Mouse (Mus musculus): ENCODE measurements around the gene Bsg. TPM values are rescaled to one million over a fixed set of nuclear protein-coding genes. Genes with fewer than 3 reads are reported as not detected.
A peak's percentile ranks its signal among the peaks of the same experiment; 100 is the strongest.

Bsg gene
- polyA plus RNA-seq, 1 experiment from 2014 or later: 937 TPM

DNA sequence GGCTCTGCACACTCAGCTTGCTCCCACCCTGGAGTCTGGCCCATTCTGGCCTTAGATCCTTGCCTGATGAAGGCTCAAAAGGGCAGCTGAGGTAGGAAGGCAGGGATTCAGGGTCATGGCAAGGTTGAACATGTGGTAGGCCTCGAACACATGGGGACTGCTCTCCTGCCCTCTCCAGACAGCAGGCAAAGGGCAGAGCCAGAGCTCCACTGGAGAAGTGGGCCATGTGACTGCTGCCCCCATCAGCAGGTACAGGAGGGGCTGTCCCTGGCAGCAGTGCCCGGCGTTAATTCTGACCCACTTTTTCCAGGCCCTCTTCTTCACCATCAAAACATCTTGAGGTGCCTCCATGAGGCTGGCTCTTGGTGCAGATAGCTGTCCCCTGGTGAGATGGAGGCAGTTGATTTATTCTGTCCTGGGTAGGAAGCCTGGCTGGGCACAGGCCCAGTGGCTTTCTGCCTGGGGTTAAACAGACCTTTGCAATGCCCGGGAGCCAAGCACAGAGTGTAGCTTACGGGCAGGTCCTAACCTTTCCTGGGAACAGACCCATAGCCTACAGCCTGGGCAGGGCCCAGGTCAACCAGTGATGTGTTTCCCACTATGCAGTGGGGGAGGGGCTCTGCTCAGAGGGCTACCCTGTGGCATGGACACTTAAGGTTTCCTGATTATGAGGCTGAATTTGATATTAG, 2.3 kb downstream of the Bsg start:
- peaks cover 34% of the 10 kb centered on the region for H3K36me3 ChIP-seq (ENCODE audit: control insufficient read depth, insufficient read depth)
- no peak for TF ChIP-seq CTCF (IDR thresholded peaks at IDR 0.05; ENCODE audit: low read depth)
- H3K27ac ChIP-seq (ENCODE audit: low read depth, low read length): peak overlapping the region; percentile 50
- H3K4me3 ChIP-seq (ENCODE audit: low read depth, low read length): no peak overlapping the region
- peaks cover 7% of the 10 kb centered on the region for H3K4me1 ChIP-seq (replicated peaks; ENCODE audit: control insufficient read depth, insufficient read depth, low read length)
- H3K9me3 ChIP-seq (ENCODE audit: control insufficient read depth): no peaks in the 10 kb centered on the region
- peak overlapping the region; percentile 79 for H3K4me2 ChIP-seq (replicated peaks; ENCODE audit: low read depth)
- H3K27me3 ChIP-seq (replicated peaks; ENCODE audit: control insufficient read depth, insufficient read depth, low read length): no peaks in the 10 kb centered on the region
- H3K9ac ChIP-seq (ENCODE audit: low read depth, low read length): 0 out of 2 replicates have a peak overlapping the region, but pooled peaks have one; percentile 26
- 71% methylated on average over 5 of the region's 5 CpGs for WGBS
- ATAC-seq: no peak

DNA sequence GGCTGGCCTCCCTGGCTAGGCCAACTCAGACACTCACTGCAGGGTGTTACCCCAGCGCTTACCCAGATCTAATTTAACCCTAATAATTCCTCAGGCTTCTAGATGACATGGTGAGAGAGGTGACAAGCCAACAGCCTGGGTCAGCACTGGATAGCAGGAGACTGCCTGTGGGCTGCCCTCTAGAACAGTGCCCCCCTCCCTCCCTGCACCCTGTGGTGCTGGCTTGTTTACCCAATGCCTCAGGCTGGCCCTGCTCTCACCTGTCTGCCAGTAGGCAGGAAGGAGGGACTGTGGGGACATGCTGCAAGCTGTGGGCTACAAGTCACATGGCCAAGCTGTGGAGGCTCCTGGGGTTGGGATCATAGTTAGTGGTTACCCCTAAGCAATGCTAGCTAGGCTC, 2.9 kb downstream of the Bsg start:
- Histone ChIP-seq H3K9me3 (ENCODE audit: control insufficient read depth) (no peaks in the 10 kb centered on the region), H3K4me3 (ENCODE audit: low read depth, low read length) (no peak overlapping the region), H3K4me2 (replicated peaks; ENCODE audit: low read depth) (no peak overlapping the region), H3K36me3 (ENCODE audit: control insufficient read depth, insufficient read depth) (peaks cover 38% of the 10 kb centered on the region), H3K27ac (ENCODE audit: low read depth, low read length) (peak overlapping the region; percentile 50), H3K9ac (ENCODE audit: low read depth, low read length) (no peak overlapping the region), H3K27me3 (replicated peaks; ENCODE audit: control insufficient read depth, insufficient read depth, low read length) (no peaks in the 10 kb centered on the region), H3K4me1 (replicated peaks; ENCODE audit: control insufficient read depth, insufficient read depth, low read length) (peaks cover 7% of the 10 kb centered on the region)
- no peak for TF ChIP-seq CTCF (IDR thresholded peaks at IDR 0.05; ENCODE audit: low read depth)
- 65% methylated on average over 1 of the region's 1 CpGs for WGBS
- no peak for ATAC-seq

DNA sequence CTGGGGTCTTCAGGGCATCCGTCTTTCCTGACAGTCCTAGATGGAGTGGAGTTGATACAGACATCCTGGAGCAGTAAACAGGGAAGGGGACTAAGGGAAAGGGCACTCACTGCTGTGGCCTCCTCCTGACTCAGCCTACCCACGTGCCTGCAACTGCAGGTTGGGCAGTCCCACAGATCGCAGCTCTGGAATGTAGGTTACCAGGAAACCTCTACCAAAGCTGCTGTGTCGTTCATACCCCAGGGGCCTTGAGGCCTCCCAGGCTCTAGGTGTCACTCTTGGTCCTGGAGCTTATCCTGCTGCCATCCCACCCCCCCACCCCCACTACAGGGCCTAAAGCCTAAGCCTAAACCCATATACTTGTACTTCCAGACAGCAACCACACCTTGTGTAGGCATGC, 3.5 kb downstream of the Bsg start:
- H3K4me3 ChIP-seq (ENCODE audit: low read depth, low read length): no peak overlapping the region
- H3K4me2 ChIP-seq (replicated peaks; ENCODE audit: low read depth): no peak overlapping the region
- H3K9ac ChIP-seq (ENCODE audit: low read depth, low read length): no peak overlapping the region
- no peak for TF ChIP-seq CTCF (IDR thresholded peaks at IDR 0.05; ENCODE audit: low read depth)
- peaks cover 7% of the 10 kb centered on the region for H3K4me1 ChIP-seq (replicated peaks; ENCODE audit: control insufficient read depth, insufficient read depth, low read length)
- no peaks in the 10 kb centered on the region for H3K27me3 ChIP-seq (replicated peaks; ENCODE audit: control insufficient read depth, insufficient read depth, low read length)
- 37% methylated on average over 4 of the region's 4 CpGs for WGBS
- peak; percentile 11; the same call in 1 of the 2 replicates for ATAC-seq
- H3K36me3 ChIP-seq (ENCODE audit: control insufficient read depth, insufficient read depth): peaks cover 38% of the 10 kb centered on the region
- peak overlapping the region; percentile 50; the same call in 1 of the 2 replicates for H3K27ac ChIP-seq (ENCODE audit: low read depth, low read length)
- H3K9me3 ChIP-seq (ENCODE audit: control insufficient read depth): no peaks in the 10 kb centered on the region

DNA sequence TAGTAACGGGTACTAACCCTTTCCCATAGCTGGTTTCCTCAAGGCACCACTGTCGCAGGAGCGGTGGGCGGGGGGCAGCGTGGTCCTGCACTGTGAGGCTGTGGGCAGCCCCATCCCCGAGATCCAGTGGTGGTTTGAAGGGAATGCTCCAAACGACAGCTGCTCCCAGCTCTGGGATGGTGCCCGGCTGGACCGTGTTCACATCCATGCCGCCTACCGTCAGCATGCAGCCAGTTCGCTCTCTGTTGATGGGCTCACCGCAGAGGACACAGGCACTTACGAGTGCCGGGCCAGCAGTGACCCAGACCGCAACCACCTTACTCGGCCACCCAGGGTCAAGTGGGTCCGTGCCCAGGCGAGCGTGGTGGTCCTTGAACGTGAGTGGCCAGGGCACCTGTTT, 4.4 kb downstream of the Bsg start:
- Histone ChIP-seq H3K4me3 (ENCODE audit: low read depth, low read length) (no peak overlapping the region), H3K27me3 (replicated peaks; ENCODE audit: control insufficient read depth, insufficient read depth, low read length) (no peaks in the 10 kb centered on the region), H3K36me3 (ENCODE audit: control insufficient read depth, insufficient read depth) (peaks cover 38% of the 10 kb centered on the region), H3K9me3 (ENCODE audit: control insufficient read depth) (no peaks in the 10 kb centered on the region), H3K4me1 (replicated peaks; ENCODE audit: control insufficient read depth, insufficient read depth, low read length) (peaks cover 7% of the 10 kb centered on the region), H3K9ac (ENCODE audit: low read depth, low read length) (no peak overlapping the region), H3K27ac (ENCODE audit: low read depth, low read length) (no peak overlapping the region), H3K4me2 (replicated peaks; ENCODE audit: low read depth) (no peak overlapping the region)
- WGBS: 84% methylated on average over 20 of the region's 21 CpGs
- no peak for ATAC-seq
- no peak for TF ChIP-seq CTCF (IDR thresholded peaks at IDR 0.05; ENCODE audit: low read depth)

- Histone ChIP-seq H3K27ac (ENCODE audit: low read depth, low read length) (no peak overlapping the region), H3K4me3 (ENCODE audit: low read depth, low read length) (no peak overlapping the region), H3K27me3 (replicated peaks; ENCODE audit: control insufficient read depth, insufficient read depth, low read length) (no peaks in the 10 kb centered on the region), H3K4me2 (replicated peaks; ENCODE audit: low read depth) (no peak overlapping the region), H3K36me3 (ENCODE audit: control insufficient read depth, insufficient read depth) (peaks cover 38% of the 10 kb centered on the region), H3K4me1 (replicated peaks; ENCODE audit: control insufficient read depth, insufficient read depth, low read length) (peaks cover 7% of the 10 kb centered on the region), H3K9me3 (ENCODE audit: control insufficient read depth) (no peaks in the 10 kb centered on the region), H3K9ac (ENCODE audit: low read depth, low read length) (no peak overlapping the region)
- ATAC-seq: no peak
- no peak for TF ChIP-seq CTCF (IDR thresholded peaks at IDR 0.05; ENCODE audit: low read depth)
- WGBS: 47% methylated on average over 7 of the region's 7 CpGs
Measured at GRCm38 (mm10) chr10:79709307-79709706, 5.0 kb downstream of the Bsg start.

GRCm38 (mm10) chr10:79712029-79712428, 7.7 kb downstream of the Bsg start:
- Histone ChIP-seq H3K9me3 (ENCODE audit: control insufficient read depth) (no peaks in the 10 kb centered on the region), H3K4me1 (replicated peaks; ENCODE audit: control insufficient read depth, insufficient read depth, low read length) (peaks cover 5% of the 10 kb centered on the region; the same call in 1 of the 2 replicates), H3K27ac (ENCODE audit: low read depth, low read length) (no peak overlapping the region), H3K4me2 (replicated peaks; ENCODE audit: low read depth) (no peak overlapping the region), H3K4me3 (ENCODE audit: low read depth, low read length) (no peak overlapping the region), H3K27me3 (replicated peaks; ENCODE audit: control insufficient read depth, insufficient read depth, low read length) (peaks cover 13% of the 10 kb centered on the region), H3K36me3 (ENCODE audit: control insufficient read depth, insufficient read depth) (peaks cover 38% of the 10 kb centered on the region), H3K9ac (ENCODE audit: low read depth, low read length) (no peak overlapping the region)
- WGBS: 83% methylated on average over 1 of the region's 1 CpGs
- no peak for ATAC-seq
- TF ChIP-seq CTCF (IDR thresholded peaks at IDR 0.05; ENCODE audit: low read depth): peak; percentile 59

Data from intestine, postnatal 0 days (tissue).